In the genomic region with DNA sequence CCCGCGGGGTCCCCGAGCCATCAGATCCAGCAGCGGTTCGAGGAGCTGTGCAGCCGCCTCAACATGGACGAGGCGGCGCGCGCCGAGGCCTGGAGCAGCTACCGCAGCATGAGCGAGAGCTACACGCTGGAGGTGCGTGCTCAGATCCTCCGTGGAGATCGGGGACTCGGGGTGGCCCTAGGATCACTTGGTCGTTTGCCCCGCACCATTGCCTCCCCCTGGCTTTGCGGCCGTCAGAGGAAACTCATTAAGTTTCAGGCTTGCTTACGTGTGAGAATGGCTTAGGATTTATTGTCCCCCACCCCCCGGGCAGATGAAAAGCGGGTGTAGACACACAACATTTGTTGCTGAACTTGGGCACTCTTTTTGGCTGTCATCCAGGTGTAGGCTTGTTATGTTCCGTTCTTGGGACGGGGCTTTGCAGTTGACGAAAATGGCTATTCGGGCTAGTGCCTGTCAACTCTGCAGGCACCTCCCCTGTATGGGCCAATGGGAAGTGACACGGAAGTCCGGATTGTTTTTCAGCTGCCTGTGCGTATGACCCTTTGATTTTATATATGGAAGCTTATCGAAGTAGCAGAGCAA, we compare ENCODE assay signal across 8 mouse cellular contexts. TPM values are rescaled to one million over a fixed set of nuclear protein-coding genes. Genes with fewer than 3 reads are reported as not detected.
DNase-seq lines count a peak whose midpoint lies in the region; ATAC-seq lines count a peak whose summit lies in the region.

No protein-coding gene starts in this region.

- H3K4me3 ChIP-seq in megakaryocyte, embryonic 14.5 days (replicated peaks), result peak overlapping the region; percentile 99

- peaks cover 57% of the 10 kb centered on the region for H3K4me1 ChIP-seq in megakaryocyte, embryonic 14.5 days

- ATAC-seq in inflammation-experienced regulatory T-cells, adult 6 months, result peak; percentile 86

- no peaks in the 10 kb centered on the region for H3K9me3 ChIP-seq in megakaryocyte, embryonic 14.5 days

- peak; percentile 85 to 95 for DNase-seq in adrenal gland, adult (ENCODE audit: inconsistent age in 2 of 2, low spot score in 1 of 2)
- DNase-seq in embryo, embryonic 11.5 days (ENCODE audit: low read depth, low spot score), result peak; percentile 43
- peak; percentile 82 for DNase-seq in gastrocnemius, postnatal 25 days
- peak; percentile 66 to 75 for DNase-seq in left cerebral cortex, adult 9 months (ENCODE audit: low spot score in 2 of 2)
- DNase-seq in right cerebral cortex, postnatal 14 days, result peak; percentile 46
- peak; percentile 64 for DNase-seq in urinary bladder, postnatal 25 days (ENCODE audit: low spot score)

- H3K36me3 ChIP-seq in megakaryocyte, embryonic 14.5 days (replicated peaks; ENCODE audit: low read length), result peaks cover 27% of the 10 kb centered on the region

- H3K27me3 ChIP-seq in megakaryocyte, embryonic 14.5 days (replicated peaks), result no peaks in the 10 kb centered on the region

RNA-seq across cellular contexts. Expression of a gene that starts 0.5 kb away (rescaled TPM):
- total RNA-seq in gastrocnemius, postnatal 25 days (2021), result 10 to 100 TPM; 27.0 to 31.6 TPM
- polyA plus RNA-seq in inflammation-experienced regulatory T-cells, adult 6 months (2017; shearing (Covaris generic)), result 100 to 1,000 TPM in 2 of 3 experiments, 10 to 100 TPM in 1; 95.6 to 217 (median 139) TPM
- 2.1 and 3.5 TPM in 2 replicates for polyA plus RNA-seq in megakaryocyte, embryonic 14.5 days (2012; ENCODE audit: insufficient read depth, low replicate concordance)

Comparison
In these comparisons a context has a peak if more than half of its experiments do, and no peak if none do; other contexts are left out.
1. Peak in every context shown above with its lines: DNase-seq, ATAC-seq and H3K4me3 ChIP-seq.
2. RNA of a gene that starts 0.5 kb away (polyA plus RNA-seq): 95.6 to 217 TPM in inflammation-experienced regulatory T-cells, adult 6 months; 2.1 to 3.5 TPM in megakaryocyte, embryonic 14.5 days; every median in the first group is over 10 times any median in the second.